Mouse (Mus musculus) G1E (cell line): Measurements from ENCODE around the gene Ttc38. TPM values are rescaled to one million over a fixed set of nuclear protein-coding genes. Genes with fewer than 3 reads are reported as not detected.

ENCODE experiments used
- ATAC-seq: 2 replicates; pipeline ENCODE4 v1.8.0; 2016; ENCODE audit warnings: mild to moderate bottlenecking; ENCODE audit not compliant: insufficient number of reproducible peaks, poor library complexity, low FRiP score, severe bottlenecking; ENCODE audit errors: extremely low read depth
- DNase-seq: peaks from one replicate; pipeline ENCODE4 v3.0.0; 2012; ENCODE audit warnings: low spot score
- H3K27me3 ChIP-seq: 2 replicates; pipeline ENCODE4 v1.6.1; 2012; ENCODE audit warnings: mild to moderate bottlenecking, low read length, inconsistent platforms; ENCODE audit not compliant: insufficient read depth
- H3K36me3 ChIP-seq: replicated peaks from 2 replicates; pipeline ENCODE3; 2012; ENCODE audit warnings: mild to moderate bottlenecking, inconsistent platforms
- H3K4me1 ChIP-seq: 2 replicates; pipeline ENCODE4 v1.6.1; 2012; ENCODE audit warnings: low read depth, low read length, inconsistent platforms, mixed read lengths; ENCODE audit not compliant: insufficient read depth
- H3K4me3 ChIP-seq: 2 replicates; pipeline ENCODE4 v1.5.1; 2012; ENCODE audit warnings: low read depth, mild to moderate bottlenecking, inconsistent platforms, low read length, moderate library complexity, mixed read lengths
- H3K9me3 ChIP-seq: replicated peaks from 2 replicates; pipeline ENCODE4 v1.6.1; 2012; ENCODE audit warnings: inconsistent platforms
- CTCF ChIP-seq: IDR thresholded peaks from 2 replicates; pipeline ENCODE4 v1.5.1; 2012; ENCODE audit warnings: low read depth, low read length, inconsistent platforms, mixed read lengths
- GATA1 ChIP-seq: IDR thresholded peaks from 2 replicates; pipeline ENCODE4 v1.6.1; 2012; ENCODE audit warnings: borderline replicate concordance, low read length, inconsistent platforms, mixed read lengths
- GATA2 ChIP-seq: IDR thresholded peaks from 2 replicates; pipeline ENCODE4 v1.6.1; 2012; ENCODE audit warnings: low read depth, low read length, inconsistent platforms, borderline replicate concordance
- POLR2AphosphoS5 ChIP-seq: IDR thresholded peaks from 2 replicates; pipeline ENCODE4 v1.6.1; 2012; ENCODE audit warnings: low read depth, low read length, inconsistent platforms; ENCODE audit not compliant: insufficient replicate concordance
- TAL1 ChIP-seq: conservative IDR thresholded peaks from 2 replicates; pipeline ENCODE4 v1.6.1; 2012; ENCODE audit warnings: low read depth, low read length, inconsistent platforms, mixed read lengths
- polyA plus RNA-seq: library from polyadenylated mRNA; stranded (reverse); fragments of >175 nt; gene quantifications from 2 replicates; pipeline ENCODE4 v1.2.3, GENCODE M21; 2012
- total RNA-seq, 2 experiments: library from RNA; stranded (forward) in 1 of 2; stranded (reverse) in 1 of 2; fragments of 200-1000 nt in 1 of 2; fragments of >200 nt in 1 of 2; fragmentation: Nextera tagmentation in 1 of 2; gene quantifications; 2 replicates each; pipeline ENCODE4 v1.2.3; 2014 to 2017

The Ttc38 gene
- total and polyA plus RNA-seq, 3 experiments, result 1.6 to 5.2 (median 2.3) TPM

DNA sequence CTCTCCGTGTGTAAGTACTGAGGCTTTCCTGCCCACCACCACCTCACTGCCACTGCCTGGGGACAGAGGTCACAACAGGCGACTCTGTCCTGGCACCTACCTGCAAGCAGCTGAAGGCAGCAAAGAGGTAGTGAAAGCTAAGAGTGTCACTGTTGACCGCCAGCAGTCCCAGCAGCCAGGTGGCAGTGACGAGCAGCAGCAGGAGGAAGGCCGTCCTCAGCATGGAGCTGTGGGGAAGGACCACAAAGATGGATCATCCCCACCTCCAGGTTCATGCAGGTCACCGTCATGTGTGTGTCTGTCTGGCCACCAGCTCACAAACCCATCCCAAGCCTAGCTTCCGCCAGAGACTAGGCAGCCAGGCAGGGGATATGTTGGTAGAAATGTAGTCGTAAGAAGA, 71.7 kb downstream of the Ttc38 start:
- TF ChIP-seq GATA2 (no peak), CTCF (no peak), TAL1 (no peak), POLR2AphosphoS5 (no peak), GATA1 (no peak)
- peaks cover 16% of the 10 kb centered on the region; the same call in 1 of the 2 replicates for H3K27me3 ChIP-seq
- H3K9me3 ChIP-seq, result no peaks in the 10 kb centered on the region
- peaks cover 60% of the 10 kb centered on the region for H3K36me3 ChIP-seq
- H3K4me1 ChIP-seq, result peaks cover 54% of the 10 kb centered on the region
- peak; percentile 48 for DNase-seq
- no peak for ATAC-seq
- H3K4me3 ChIP-seq, result 0 out of 2 replicates have a peak overlapping the region, but pooled peaks have one; percentile 23

Other genes starting within 250 kb of the Ttc38 start
- not detected in 2 replicates for gene Wnt7b, start 249.8 kb upstream of the Ttc38 start, total RNA-seq (2014; fragmentation: Nextera tagmentation)
- 0.11 TPM in 1 of 2 replicates, not detected in the other for gene Wnt7b, start 249.8 kb upstream of the Ttc38 start, total RNA-seq (2017)
- gene Wnt7b, start 249.8 kb upstream of the Ttc38 start, polyA plus RNA-seq, result not detected in 2 replicates
- not detected in 2 replicates for gene Ppara, start 97.3 kb upstream of the Ttc38 start, total RNA-seq (2014; fragmentation: Nextera tagmentation)
- 0.11 TPM in 1 of 2 replicates, not detected in the other for gene Ppara, start 97.3 kb upstream of the Ttc38 start, total RNA-seq (2017)
- gene Ppara, start 97.3 kb upstream of the Ttc38 start, polyA plus RNA-seq, result not detected in 2 replicates
- gene Cdpf1, start 20.6 kb upstream of the Ttc38 start, total RNA-seq (2014; fragmentation: Nextera tagmentation), result 9.7 and 14.7 TPM in 2 replicates
- 10.9 and 11.6 TPM in 2 replicates for gene Cdpf1, start 20.6 kb upstream of the Ttc38 start, total RNA-seq (2017)
- gene Cdpf1, start 20.6 kb upstream of the Ttc38 start, polyA plus RNA-seq, result 7.2 and 14.7 TPM in 2 replicates
- gene Pkdrej, start 10.6 kb upstream of the Ttc38 start, total RNA-seq (2014; fragmentation: Nextera tagmentation), result not detected in 2 replicates
- 0.06 and 0.11 TPM in 2 replicates for gene Pkdrej, start 10.6 kb upstream of the Ttc38 start, total RNA-seq (2017)
- not detected in 2 replicates for gene Pkdrej, start 10.6 kb upstream of the Ttc38 start, polyA plus RNA-seq
- 50.6 and 54.3 TPM in 2 replicates for gene Gtse1, start 27.4 kb downstream of the Ttc38 start, total RNA-seq (2014; fragmentation: Nextera tagmentation)
- gene Gtse1, start 27.4 kb downstream of the Ttc38 start, total RNA-seq (2017), result 26.3 TPM in 2 replicates
- 92.1 and 99.4 TPM in 2 replicates for gene Gtse1, start 27.4 kb downstream of the Ttc38 start, polyA plus RNA-seq
- 10.6 and 21.2 TPM in 2 replicates for gene Trmu, start 47.0 kb downstream of the Ttc38 start, total RNA-seq (2014; fragmentation: Nextera tagmentation)
- gene Trmu, start 47.0 kb downstream of the Ttc38 start, total RNA-seq (2017), result 28.6 and 30.5 TPM in 2 replicates
- gene Trmu, start 47.0 kb downstream of the Ttc38 start, polyA plus RNA-seq, result 41.1 TPM in 2 replicates
- 4.6 and 4.7 TPM in 2 replicates for gene Celsr1, start 201.5 kb downstream of the Ttc38 start, total RNA-seq (2014; fragmentation: Nextera tagmentation)
- gene Celsr1, start 201.5 kb downstream of the Ttc38 start, total RNA-seq (2017), result 1.3 TPM in 2 replicates
- 21.7 and 27.6 TPM in 2 replicates for gene Celsr1, start 201.5 kb downstream of the Ttc38 start, polyA plus RNA-seq
- 23.2 and 23.6 TPM in 2 replicates for gene Gramd4, start 225.4 kb downstream of the Ttc38 start, total RNA-seq (2014; fragmentation: Nextera tagmentation)
- 55.4 and 56.8 TPM in 2 replicates for gene Gramd4, start 225.4 kb downstream of the Ttc38 start, total RNA-seq (2017)
- 33.4 and 35.2 TPM in 2 replicates for gene Gramd4, start 225.4 kb downstream of the Ttc38 start, polyA plus RNA-seq